Comparison of ENCODE assay signal across 17 mouse cellular contexts in the genomic region with DNA sequence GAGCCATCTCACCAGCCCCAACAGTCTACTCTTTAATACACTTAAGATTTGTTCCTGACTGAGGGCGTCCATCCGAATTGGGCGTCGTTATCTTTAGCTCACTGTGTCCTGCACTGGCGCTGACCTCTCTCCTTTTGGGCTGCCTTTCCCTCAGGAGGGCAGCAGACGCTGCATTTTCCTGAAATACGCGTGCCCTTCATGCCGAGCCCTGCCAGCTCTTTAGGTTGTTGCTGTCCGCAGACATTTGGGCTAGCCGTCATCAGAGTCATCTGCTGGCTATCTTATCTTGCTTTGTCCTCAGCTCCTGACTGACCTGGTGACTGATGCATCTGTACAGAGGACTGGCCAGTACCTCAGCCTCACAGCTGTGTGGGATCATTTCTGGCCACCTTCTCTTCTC. TPM values are rescaled to one million over a fixed set of nuclear protein-coding genes. Genes with fewer than 3 reads are reported as not detected.
"Had no signal": no experiment of that assay in that cellular context is flagged by ENCODE, and none has a peak within 500 bp of the region (broad histone marks: within the 10 kb centered on the region; RNA-seq: fewer than 3 reads in every experiment).

No protein-coding gene starts in this region.

- H3K36me3 ChIP-seq: midbrain, embryonic 15.5 days had no signal

- H3K4me3 ChIP-seq: lung, embryonic 15.5 days; megakaryocyte, embryonic 14.5 days; midbrain, embryonic 13.5 days; midbrain, embryonic 15.5 days; neural tube, embryonic 12.5 days had no signal

- H3K4me2 ChIP-seq: lung, embryonic 15.5 days; midbrain, embryonic 11.5 days; midbrain, embryonic 13.5 days; midbrain, embryonic 15.5 days; neural tube, embryonic 12.5 days had no signal

- H3K4me1 ChIP-seq: lung, embryonic 15.5 days; midbrain, embryonic 13.5 days; neural tube, embryonic 12.5 days had no signal

- H3K9me3 ChIP-seq: lung, embryonic 15.5 days; midbrain, embryonic 13.5 days; midbrain, embryonic 15.5 days; neural tube, embryonic 12.5 days had no signal

- ATAC-seq: lung, postnatal 0 days; midbrain, embryonic 13.5 days; midbrain, embryonic 15.5 days had no signal

- DNase-seq: lung, adult 2 months; lung, postnatal 14 days; lung, postnatal 36 days; right cerebral cortex, postnatal 14 days; spleen, adult 18-20 months; thymus, adult 18-20 months; thymus, postnatal 14 days; thymus, postnatal 36 days had no signal

- H3K27me3 ChIP-seq: lung, embryonic 15.5 days; megakaryocyte, embryonic 14.5 days; midbrain, embryonic 13.5 days; midbrain, embryonic 15.5 days; neural tube, embryonic 12.5 days had no signal

- H3K9ac ChIP-seq: lung, embryonic 15.5 days; midbrain, embryonic 13.5 days; midbrain, embryonic 15.5 days; neural tube, embryonic 12.5 days had no signal

- H3K27ac ChIP-seq: lung, embryonic 15.5 days; macrophage; midbrain, embryonic 13.5 days; midbrain, embryonic 15.5 days; neural tube, embryonic 12.5 days had no signal

RNA-seq across cellular contexts. Expression of a gene that starts 9.5 kb away (rescaled TPM):
- total RNA-seq: neutrophil, adult 5-6 weeks had no signal
